Comparison of ENCODE assay signal across 14 mouse cellular contexts in the genomic region with DNA sequence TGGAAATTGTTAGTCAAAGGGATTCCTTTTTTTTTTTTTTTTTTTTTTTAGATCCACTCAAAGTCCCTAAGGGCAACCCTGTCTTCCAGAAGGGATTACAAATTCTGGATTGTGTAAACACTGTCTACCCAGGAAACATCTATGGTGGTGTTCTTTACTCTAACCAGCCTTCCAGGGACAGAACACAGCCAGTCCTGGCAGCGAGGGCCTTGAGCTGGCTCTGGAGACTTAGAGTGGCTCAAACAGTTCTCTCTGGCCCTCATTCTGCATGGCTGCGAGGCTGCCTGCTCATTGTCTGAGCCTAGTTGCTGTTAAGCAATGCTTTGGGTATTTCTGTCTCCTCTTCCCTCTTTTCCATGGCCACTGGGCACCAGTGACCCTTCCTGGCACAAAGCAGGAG.
"Had no signal": no experiment of that assay in that cellular context is flagged by ENCODE, and none has a peak within 500 bp of the region (broad histone marks: within the 10 kb centered on the region; RNA-seq: fewer than 3 reads in every experiment).

No protein-coding gene starts in this region.

- ATAC-seq: lung, postnatal 0 days had no signal

- DNase-seq: kidney, adult 2 months; kidney, postnatal 14 days; lung, adult 2 months; lung, postnatal 36 days; right cerebral cortex, postnatal 4 days; spleen, adult 18-20 months; thymus, adult 2 months; thymus, postnatal 36 days had no signal

- H3K4me3 ChIP-seq: kidney, embryonic 15.5 days; limb, embryonic 10.5 days; liver, embryonic 15.5 days; neural tube, embryonic 12.5 days had no signal

- H3K4me1 ChIP-seq: kidney, embryonic 15.5 days; liver, embryonic 15.5 days; neural tube, embryonic 12.5 days had no signal

- H3K4me2 ChIP-seq: kidney, embryonic 15.5 days; liver, embryonic 11.5 days; liver, embryonic 15.5 days; neural tube, embryonic 12.5 days had no signal

- H3K9me3 ChIP-seq: kidney, embryonic 15.5 days; limb, embryonic 10.5 days; liver, embryonic 15.5 days; neural tube, embryonic 12.5 days had no signal

- H3K27ac ChIP-seq: kidney, embryonic 15.5 days; limb, embryonic 10.5 days; liver, embryonic 15.5 days; neural tube, embryonic 12.5 days had no signal

- H3K36me3 ChIP-seq: kidney, embryonic 15.5 days; limb, embryonic 10.5 days; liver, embryonic 15.5 days; neural tube, embryonic 12.5 days had no signal

- H3K27me3 ChIP-seq: kidney, embryonic 15.5 days; liver, embryonic 15.5 days; neural tube, embryonic 12.5 days had no signal

- H3K9ac ChIP-seq: kidney, embryonic 15.5 days; liver, embryonic 15.5 days; neural tube, embryonic 12.5 days had no signal
